Mouse (Mus musculus) erythroblast, embryonic 14.5 days (primary cell): ENCODE data around the gene Gm48551. TPM values are rescaled to one million over a fixed set of nuclear protein-coding genes. Genes with fewer than 3 reads are reported as not detected.

ENCODE experiments used
- H3K27me3 ChIP-seq: 2 replicates; pipeline ENCODE4 v1.6.1; 2012; ENCODE audit warnings: inconsistent platforms; ENCODE audit not compliant: control insufficient read depth
- H3K36me3 ChIP-seq: 2 replicates; pipeline ENCODE4 v1.6.1; 2012; ENCODE audit warnings: mild to moderate bottlenecking, inconsistent platforms; ENCODE audit not compliant: control insufficient read depth
- H3K4me1 ChIP-seq: 2 replicates; pipeline ENCODE4 v1.6.1; 2012; ENCODE audit warnings: inconsistent platforms; ENCODE audit not compliant: control insufficient read depth
- H3K4me3 ChIP-seq: replicated peaks from 2 replicates; pipeline ENCODE3; 2012; ENCODE audit warnings: moderate library complexity, mild to moderate bottlenecking, inconsistent platforms
- H3K9me3 ChIP-seq: 2 replicates; pipeline ENCODE4 v1.6.1; 2012; ENCODE audit warnings: low read length, inconsistent platforms, mixed read lengths; ENCODE audit not compliant: control insufficient read depth
- GATA1 ChIP-seq: IDR thresholded peaks from 2 replicates; pipeline ENCODE4 v1.6.1; 2012; ENCODE audit warnings: low read length, inconsistent platforms, mixed read lengths
- TAL1 ChIP-seq: IDR thresholded peaks from 3 replicates; pipeline ENCODE4 v1.6.1; 2012; ENCODE audit warnings: low read length, inconsistent platforms, mixed read lengths
- polyA plus RNA-seq: library from polyadenylated mRNA; stranded (reverse); fragments of >175 nt; gene quantifications from 2 replicates; pipeline ENCODE4 v1.2.3, GENCODE M21; 2012

Gm48551 gene
- polyA plus RNA-seq, 1 experiment, result 0.20 TPM

GRCm38 (mm10) chr10:81433541-81434289, 49.4 kb downstream of the Gm48551 start:
- Histone ChIP-seq H3K4me1 (peaks cover 47% of the 10 kb centered on the region), H3K27me3 (peaks cover 43% of the 10 kb centered on the region), H3K36me3 (no peaks in the 10 kb centered on the region), H3K4me3 (no peak overlapping the region), H3K9me3 (0 out of 2 replicates have a peak, but pooled peaks cover 2% of the 10 kb centered on the region)
- no peak for TF ChIP-seq GATA1
- TF ChIP-seq TAL1, result no peak

GRCm38 (mm10) chr10:81434361-81435263, 50.3 kb downstream of the Gm48551 start:
- no peak for TF ChIP-seq TAL1
- no peak for TF ChIP-seq GATA1
- Histone ChIP-seq H3K9me3 (0 out of 2 replicates have a peak, but pooled peaks cover 2% of the 10 kb centered on the region), H3K4me3 (no peak overlapping the region), H3K4me1 (peaks cover 40% of the 10 kb centered on the region), H3K36me3 (no peaks in the 10 kb centered on the region), H3K27me3 (peaks cover 34% of the 10 kb centered on the region)

GRCm38 (mm10) chr10:81435436-81435835, 51.2 kb downstream of the Gm48551 start:
- 0 out of 2 replicates have a peak, but pooled peaks cover 2% of the 10 kb centered on the region for H3K9me3 ChIP-seq

GRCm38 (mm10) chr10:81441019-81441418, 56.8 kb downstream of the Gm48551 start:
- no peaks in the 10 kb centered on the region for H3K9me3 ChIP-seq
- peaks cover 20% of the 10 kb centered on the region for H3K27me3 ChIP-seq
- H3K4me1 ChIP-seq, result no peaks in the 10 kb centered on the region
- H3K4me3 ChIP-seq, result no peak overlapping the region
- TF ChIP-seq GATA1 (no peak), TAL1 (no peak)
- H3K36me3 ChIP-seq, result no peaks in the 10 kb centered on the region

More at GRCm38 (mm10) chr10:81435436-81435835, 51.2 kb downstream of the Gm48551 start:
- Histone ChIP-seq H3K27me3 (peaks cover 25% of the 10 kb centered on the region), H3K4me1 (peaks cover 32% of the 10 kb centered on the region), H3K36me3 (no peaks in the 10 kb centered on the region), H3K4me3 (no peak overlapping the region)
- no peak for TF ChIP-seq GATA1
- TF ChIP-seq TAL1, result no peak

Other genes with a start within 250 kb of the Gm48551 start
- gene Zbtb7a, start 249.2 kb upstream of the Gm48551 start, polyA plus RNA-seq, result 42.0 and 45.8 TPM in 2 replicates
- gene Pias4, start 216.5 kb upstream of the Gm48551 start, polyA plus RNA-seq, result 13.4 and 16.4 TPM in 2 replicates
- 124 and 177 TPM in 2 replicates for gene Eef2, start 207.8 kb upstream of the Gm48551 start, polyA plus RNA-seq
- gene Dapk3, start 201.5 kb upstream of the Gm48551 start, polyA plus RNA-seq, result 8.1 and 8.3 TPM in 2 replicates
- gene 4930442H23Rik, start 200.6 kb upstream of the Gm48551 start, polyA plus RNA-seq, result not detected in 2 replicates
- gene Nmrk2, start 182.4 kb upstream of the Gm48551 start, polyA plus RNA-seq, result not detected in 2 replicates
- not detected in 2 replicates for gene Atcay, start 153.6 kb upstream of the Gm48551 start, polyA plus RNA-seq
- not detected in 2 replicates for gene Zfr2, start 151.3 kb upstream of the Gm48551 start, polyA plus RNA-seq
- gene Matk, start 131.5 kb upstream of the Gm48551 start, polyA plus RNA-seq, result 0.07 and 0.15 TPM in 2 replicates
- gene Mrpl54, start 117.5 kb upstream of the Gm48551 start, polyA plus RNA-seq, result 43.8 and 44.0 TPM in 2 replicates
- gene Apba3, start 117.5 kb upstream of the Gm48551 start, polyA plus RNA-seq, result 4.6 and 5.7 TPM in 2 replicates
- 0.01 and 0.02 TPM in 2 replicates for gene Tjp3, start 92.9 kb upstream of the Gm48551 start, polyA plus RNA-seq
- gene Pip5k1c, start 91.5 kb upstream of the Gm48551 start, polyA plus RNA-seq, result 4.0 and 4.5 TPM in 2 replicates
- 13.2 and 13.3 TPM in 2 replicates for gene Cactin, start 63.4 kb upstream of the Gm48551 start, polyA plus RNA-seq
- 0.04 TPM in 1 of 2 replicates, not detected in the other for gene Tbxa2r, start 55.7 kb upstream of the Gm48551 start, polyA plus RNA-seq
- 0.01 TPM in 1 of 2 replicates, not detected in the other for gene Gipc3, start 41.2 kb upstream of the Gm48551 start, polyA plus RNA-seq
- 52.7 and 55.8 TPM in 2 replicates for gene Hmg20b, start 34.0 kb upstream of the Gm48551 start, polyA plus RNA-seq
- 6.7 and 7.2 TPM in 2 replicates for gene Mfsd12, start 27.0 kb upstream of the Gm48551 start, polyA plus RNA-seq
- gene 4930404N11Rik, start 18.6 kb upstream of the Gm48551 start, polyA plus RNA-seq, result 3.2 and 5.6 TPM in 2 replicates
- gene Fzr1, start 6.0 kb upstream of the Gm48551 start, polyA plus RNA-seq, result 62.5 and 67.4 TPM in 2 replicates
- 29.2 and 34.1 TPM in 2 replicates for gene Dohh, start within 50 bp of the Gm48551 start, polyA plus RNA-seq
- gene Gm48552, start 4.5 kb downstream of the Gm48551 start, polyA plus RNA-seq, result 0.26 and 0.80 TPM in 2 replicates
- gene Smim24, start 8.6 kb downstream of the Gm48551 start, polyA plus RNA-seq, result 0.09 TPM in 1 of 2 replicates, not detected in the other
- gene Nfic, start 71.2 kb downstream of the Gm48551 start, polyA plus RNA-seq, result 0.55 and 0.94 TPM in 2 replicates
- gene Celf5, start 98.2 kb downstream of the Gm48551 start, polyA plus RNA-seq, result not detected in 2 replicates
- 6.2 and 7.9 TPM in 2 replicates for gene Ncln, start 111.9 kb downstream of the Gm48551 start, polyA plus RNA-seq
- 0.04 and 0.05 TPM in 2 replicates for gene S1pr4, start 115.7 kb downstream of the Gm48551 start, polyA plus RNA-seq
- 0.14 and 0.24 TPM in 2 replicates for gene Gna15, start 139.8 kb downstream of the Gm48551 start, polyA plus RNA-seq
- 1.2 and 1.5 TPM in 2 replicates for gene Gna11, start 160.7 kb downstream of the Gm48551 start, polyA plus RNA-seq
- gene Aes, start 175.0 kb downstream of the Gm48551 start, polyA plus RNA-seq, result 152 and 158 TPM in 2 replicates
- 0.09 and 0.10 TPM in 2 replicates for gene Tle2, start 190.1 kb downstream of the Gm48551 start, polyA plus RNA-seq
- 0.27 and 0.28 TPM in 2 replicates for gene Tle6, start 216.6 kb downstream of the Gm48551 start, polyA plus RNA-seq
- 0.05 and 0.07 TPM in 2 replicates for gene BC025920, start 221.8 kb downstream of the Gm48551 start, polyA plus RNA-seq
- 6.6 and 6.9 TPM in 2 replicates for gene Sirt6, start 243.3 kb downstream of the Gm48551 start, polyA plus RNA-seq
- gene Ankrd24, start 244.1 kb downstream of the Gm48551 start, polyA plus RNA-seq, result 0.18 and 0.21 TPM in 2 replicates